ENCODE assay signal across 8 mouse cellular contexts in the genomic region with DNA sequence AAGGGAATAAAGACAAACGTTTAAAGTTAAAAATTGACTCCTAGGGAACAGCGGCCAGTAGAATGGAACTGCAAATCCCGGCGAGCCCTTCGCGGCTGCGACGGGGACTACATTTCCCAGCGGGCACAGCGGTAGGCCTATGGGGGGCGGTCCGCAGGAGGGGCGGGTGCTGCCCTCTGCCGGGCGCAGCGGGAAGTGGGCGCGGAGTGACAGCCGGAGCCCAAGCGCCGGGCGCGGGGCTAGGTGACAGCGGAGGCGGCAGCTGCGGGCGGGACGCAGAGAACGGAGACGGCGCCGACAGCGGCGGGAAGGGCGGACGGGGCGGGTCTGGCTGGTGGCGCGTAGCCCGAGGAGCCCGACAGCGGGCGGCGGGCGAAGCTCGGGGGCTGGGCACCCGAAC. TPM values are rescaled to one million over a fixed set of nuclear protein-coding genes. Genes with fewer than 3 reads are reported as not detected.
DNase-seq lines count a peak whose midpoint lies in the region; ATAC-seq and TF ChIP-seq lines count a peak whose summit lies in the region.

TSS of gene Tfeb (plus strand) at position 175 of the 400 bp plus-strand sequence.

- peak within 1 kb of the TSS; percentile 58 for H3K9ac ChIP-seq in forebrain, embryonic 14.5 days (ENCODE audit: low read length)
- peak within 1 kb of the TSS; percentile 73 for H3K9ac ChIP-seq in liver, embryonic 16.5 days (ENCODE audit: low read depth, low read length)
- H3K9ac ChIP-seq in neural tube, embryonic 12.5 days: peak within 1 kb of the TSS; percentile 53
- H3K9ac ChIP-seq in stomach, postnatal 0 days (ENCODE audit: low read length): peak within 1 kb of the TSS; percentile 72

- H3K9me3 ChIP-seq in forebrain, embryonic 14.5 days (replicated peaks; ENCODE audit: control insufficient read depth, low read length): no peaks in the 10 kb centered on the region
- no peaks in the 10 kb centered on the region for H3K9me3 ChIP-seq in liver, embryonic 16.5 days (replicated peaks; ENCODE audit: control insufficient read depth, low read length)
- no peaks in the 10 kb centered on the region for H3K9me3 ChIP-seq in neural tube, embryonic 12.5 days
- H3K9me3 ChIP-seq in stomach, postnatal 0 days (ENCODE audit: control insufficient read depth, low read length): no peaks in the 10 kb centered on the region

- peak within 1 kb of the TSS; percentile 53 for H3K4me3 ChIP-seq in forebrain, embryonic 14.5 days (ENCODE audit: low read depth, low read length)
- H3K4me3 ChIP-seq in liver, embryonic 16.5 days (ENCODE audit: low read depth, low read length): peak within 1 kb of the TSS; percentile 77
- peak within 1 kb of the TSS; percentile 47 for H3K4me3 ChIP-seq in neural tube, embryonic 12.5 days
- H3K4me3 ChIP-seq in stomach, postnatal 0 days (ENCODE audit: low read depth, low read length): peak within 1 kb of the TSS; percentile 78

- intact Hi-C loops in heart, postnatal 10 days (cut with DNase I): no loop called here

- DNase-seq in ES-CJ7 (ENCODE audit: low read depth, low spot score): peak; percentile 89
- DNase-seq in cerebellum, adult 11 months: peak; percentile 97
- DNase-seq in forebrain, embryonic 14.5 days (ENCODE audit: low spot score): peak; percentile 95
- DNase-seq in heart, postnatal 10 days: peak; percentile 98 to 99
- DNase-seq in large intestine, adult 2 months (ENCODE audit: low read depth, low spot score): peak; percentile 70
- DNase-seq in stomach, postnatal 0 days (ENCODE audit: low spot score): peak; percentile 97

- no peak for TF ChIP-seq EP300 in stomach, postnatal 0 days (optimal IDR thresholded peaks at IDR 0.05)

- peak within 1 kb of the TSS; percentile 95 for H3K4me2 ChIP-seq in forebrain, embryonic 14.5 days (ENCODE audit: low read length)
- H3K4me2 ChIP-seq in liver, embryonic 16.5 days (ENCODE audit: low read depth, low read length): peak within 1 kb of the TSS; percentile 99
- H3K4me2 ChIP-seq in neural tube, embryonic 12.5 days (replicated peaks): peak within 1 kb of the TSS; percentile 94
- peak within 1 kb of the TSS; percentile 91 for H3K4me2 ChIP-seq in stomach, postnatal 0 days (replicated peaks; ENCODE audit: low read depth)

- peaks cover 2% of the 10 kb centered on the region for H3K4me1 ChIP-seq in forebrain, embryonic 14.5 days (ENCODE audit: control insufficient read depth, insufficient read depth, low read length)
- peaks cover 18% of the 10 kb centered on the region for H3K4me1 ChIP-seq in liver, embryonic 16.5 days (ENCODE audit: control insufficient read depth, low read depth, low read length)
- peaks cover 26% of the 10 kb centered on the region for H3K4me1 ChIP-seq in neural tube, embryonic 12.5 days
- H3K4me1 ChIP-seq in stomach, postnatal 0 days (replicated peaks; ENCODE audit: control insufficient read depth, insufficient read depth): peaks cover 3% of the 10 kb centered on the region

- WGBS in forebrain, embryonic 14.5 days: under 1% methylated on average over 45 of the region's 47 CpGs
- 2% methylated on average over 44 of the region's 47 CpGs for WGBS in large intestine, adult 2 months
- WGBS in liver, embryonic 16.5 days (ENCODE audit: insufficient replicate concordance): under 1% methylated on average over 47 of the region's 47 CpGs
- under 1% methylated on average over 47 of the region's 47 CpGs for WGBS in neural tube, embryonic 12.5 days
- WGBS in stomach, postnatal 0 days: under 1% methylated on average over 34 of the region's 47 CpGs

- peak; percentile 93 for ATAC-seq in forebrain, embryonic 14.5 days
- peak; percentile 80 for ATAC-seq in liver, embryonic 16.5 days (ENCODE audit: low read depth)
- peak; percentile 78 for ATAC-seq in neural tube, embryonic 12.5 days (ENCODE audit: low FRiP score, low read depth)
- ATAC-seq in stomach, postnatal 0 days (ENCODE audit: low FRiP score, low TSS enrichment): peak; percentile 85

- H3K36me3 ChIP-seq in forebrain, embryonic 14.5 days (ENCODE audit: control insufficient read depth, insufficient read depth, low read length): no peaks in the 10 kb centered on the region
- H3K36me3 ChIP-seq in liver, embryonic 16.5 days (ENCODE audit: control insufficient read depth, insufficient read depth): no peaks in the 10 kb centered on the region
- no peaks in the 10 kb centered on the region for H3K36me3 ChIP-seq in neural tube, embryonic 12.5 days
- H3K36me3 ChIP-seq in stomach, postnatal 0 days (ENCODE audit: control insufficient read depth, insufficient read depth, low read length): no peaks in the 10 kb centered on the region

- H3K27me3 ChIP-seq in forebrain, embryonic 14.5 days (replicated peaks; ENCODE audit: control insufficient read depth, insufficient read depth, low read length): peaks cover 28% of the 10 kb centered on the region
- peaks cover 18% of the 10 kb centered on the region for H3K27me3 ChIP-seq in liver, embryonic 16.5 days (ENCODE audit: control insufficient read depth, insufficient read depth, low read depth, low read length)
- H3K27me3 ChIP-seq in neural tube, embryonic 12.5 days (replicated peaks): peaks cover 32% of the 10 kb centered on the region
- H3K27me3 ChIP-seq in stomach, postnatal 0 days (ENCODE audit: control insufficient read depth, insufficient read depth, low read length): no peaks in the 10 kb centered on the region

- peak; percentile 95 for TF ChIP-seq CTCF in stomach, postnatal 0 days (IDR thresholded peaks at IDR 0.05; ENCODE audit: low read depth)

- no peak within 1 kb of the TSS for H3K27ac ChIP-seq in forebrain, embryonic 14.5 days (ENCODE audit: low read depth, low read length)
- H3K27ac ChIP-seq in liver, embryonic 16.5 days (ENCODE audit: low read length): peak within 1 kb of the TSS; percentile 82
- no peak within 1 kb of the TSS for H3K27ac ChIP-seq in neural tube, embryonic 12.5 days
- H3K27ac ChIP-seq in stomach, postnatal 0 days (replicated peaks): peak within 1 kb of the TSS; percentile 90

RNA-seq across cellular contexts. Expression of gene Tfeb, which starts in this region (rescaled TPM):
- polyA plus RNA-seq in forebrain, embryonic 14.5 days (2014; fragmentation: Nextera tagmentation; extraction: Ambion mirVana): 2.2 and 2.4 TPM in 2 replicates
- total RNA-seq in heart, postnatal 10 days (2021): 10 to 100 TPM; 48.1 to 51.1 TPM
- 18.0 and 20.3 TPM in 2 replicates for polyA plus RNA-seq in large intestine, adult 2 months (2012; rRNA removed)
- 5.5 and 5.9 TPM in 2 replicates for polyA plus RNA-seq in liver, embryonic 16.5 days (2015; fragmentation: Nextera tagmentation; extraction: Ambion mirVana)
- polyA plus RNA-seq in neural tube, embryonic 12.5 days (2016; fragmentation: Nextera tagmentation; extraction: Ambion mirVana): 3.8 and 4.5 TPM in 2 replicates
- 10.4 and 13.8 TPM in 2 replicates for polyA plus RNA-seq in stomach, postnatal 0 days (2015; fragmentation: Nextera tagmentation; extraction: Ambion mirVana)

Comparison
In these comparisons a context has a peak if more than half of its experiments do, and no peak if none do; other contexts are left out.
1. H3K27ac ChIP-seq: peak in liver, embryonic 16.5 days (single experiment) and stomach, postnatal 0 days (single experiment); none in forebrain, embryonic 14.5 days (single experiment) and neural tube, embryonic 12.5 days (single experiment).
2. Peak in every context shown above with its lines, with median percentiles within 50 percentile points of each other: DNase-seq, ATAC-seq, H3K4me2 ChIP-seq, H3K4me3 ChIP-seq and H3K9ac ChIP-seq.